Mouse (Mus musculus) cerebellum, adult 9-10 months (tissue): ENCODE data around the gene Zfp710.

Source experiments
- DNase-seq: peaks from one replicate; pipeline ENCODE4 v3.0.0; 2022

Zfp710 gene

DNA sequence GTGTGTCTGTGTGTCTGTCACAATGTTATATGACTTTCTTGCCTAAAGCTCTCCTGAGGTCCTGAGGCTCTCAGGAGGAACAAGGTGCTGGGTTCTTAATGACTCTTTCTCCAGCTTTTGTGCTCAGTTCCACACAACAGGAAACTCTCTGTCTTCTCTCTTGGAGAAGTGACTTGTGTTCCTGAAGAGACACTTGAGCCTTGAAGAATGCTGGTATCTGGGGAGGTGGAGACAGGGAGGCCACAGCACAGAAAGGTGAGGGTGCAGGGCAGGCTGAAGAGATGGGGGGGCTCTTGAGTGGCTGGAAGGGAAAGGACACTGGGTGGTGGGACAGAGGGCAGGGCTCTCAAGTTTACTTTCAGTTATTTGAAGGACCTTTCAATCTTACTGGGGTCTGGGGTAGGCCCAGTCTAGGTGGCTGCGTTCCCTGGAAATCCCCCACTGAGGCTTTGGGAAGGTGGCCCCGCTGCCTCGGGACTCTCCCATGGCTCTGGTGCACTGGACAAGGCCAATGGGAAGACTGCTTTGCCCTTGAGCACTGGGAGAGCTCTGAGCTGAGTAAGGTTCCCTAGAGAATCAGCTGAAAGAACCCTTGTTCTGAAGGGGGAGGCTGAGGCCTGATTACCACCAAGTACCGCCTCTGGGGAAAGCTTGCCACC lies 33.9 kb downstream of the Zfp710 start:
- DNase-seq, result peak; percentile 19

DNA sequence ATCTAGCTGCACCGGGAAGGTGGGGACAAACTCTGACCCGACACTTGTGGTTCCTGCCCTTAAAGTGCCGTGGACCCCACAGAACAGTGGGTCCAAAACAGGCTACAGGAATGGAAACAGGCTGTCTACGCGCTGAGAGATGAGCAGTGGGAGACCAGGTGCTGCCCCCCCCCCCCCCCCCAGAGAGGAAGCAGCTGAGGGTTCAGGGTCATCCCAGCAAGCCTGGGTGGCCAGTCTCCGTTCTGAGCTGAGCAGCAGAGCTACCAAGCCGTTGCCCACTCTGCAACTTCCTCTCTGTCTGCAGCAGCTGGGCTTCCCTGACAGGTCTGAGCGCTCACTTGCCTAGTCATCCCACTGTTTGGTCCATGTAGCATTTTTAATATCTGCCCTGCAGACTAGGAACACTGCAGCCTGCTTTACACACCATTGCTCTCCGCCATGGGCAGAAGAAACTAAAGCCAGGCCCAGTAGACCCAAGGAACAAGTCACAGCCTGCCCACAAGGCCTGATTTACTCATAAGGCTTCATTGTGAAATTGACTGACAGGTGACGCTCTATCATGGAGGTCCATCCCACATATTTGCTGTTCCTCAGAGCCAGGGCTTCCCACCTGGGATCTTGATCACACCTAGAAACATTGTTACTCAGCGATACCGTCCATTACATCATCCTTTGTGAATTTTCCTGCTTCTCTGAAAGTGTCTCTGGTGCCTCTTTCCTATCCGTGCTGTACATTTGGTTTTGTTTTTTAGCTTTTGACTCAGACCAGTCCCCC lies 34.6 kb downstream of the Zfp710 start:
- no peak for DNase-seq

- DNase-seq, result peak; percentile 43
These were observed 35.6 kb downstream of the Zfp710 start for GRCm38 (mm10) chr7:80060012-80060778.

- DNase-seq, result peak; percentile 54
These were observed 37.6 kb downstream of the Zfp710 start for GRCm38 (mm10) chr7:80062083-80062826.

DNA sequence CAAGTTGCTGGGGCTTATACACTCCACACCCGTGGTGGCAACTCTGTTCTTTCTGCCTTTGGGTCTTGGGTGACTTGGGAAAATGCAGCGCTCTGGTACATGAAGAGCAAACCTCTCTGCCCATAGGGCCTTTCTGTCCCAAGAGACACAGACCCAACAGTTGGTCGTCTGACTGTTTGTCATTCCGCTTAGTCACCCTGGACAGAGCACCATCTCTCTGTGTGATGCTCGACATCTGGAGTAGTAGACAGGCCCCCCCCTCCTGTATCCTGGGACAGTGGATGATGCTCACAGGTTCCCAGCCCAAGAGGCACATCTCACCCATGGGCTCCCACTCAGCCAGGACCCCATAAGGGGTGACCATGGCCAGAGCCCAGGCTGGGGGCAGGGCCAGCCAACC lies 38.6 kb downstream of the Zfp710 start:
- DNase-seq, result no peak

DNA sequence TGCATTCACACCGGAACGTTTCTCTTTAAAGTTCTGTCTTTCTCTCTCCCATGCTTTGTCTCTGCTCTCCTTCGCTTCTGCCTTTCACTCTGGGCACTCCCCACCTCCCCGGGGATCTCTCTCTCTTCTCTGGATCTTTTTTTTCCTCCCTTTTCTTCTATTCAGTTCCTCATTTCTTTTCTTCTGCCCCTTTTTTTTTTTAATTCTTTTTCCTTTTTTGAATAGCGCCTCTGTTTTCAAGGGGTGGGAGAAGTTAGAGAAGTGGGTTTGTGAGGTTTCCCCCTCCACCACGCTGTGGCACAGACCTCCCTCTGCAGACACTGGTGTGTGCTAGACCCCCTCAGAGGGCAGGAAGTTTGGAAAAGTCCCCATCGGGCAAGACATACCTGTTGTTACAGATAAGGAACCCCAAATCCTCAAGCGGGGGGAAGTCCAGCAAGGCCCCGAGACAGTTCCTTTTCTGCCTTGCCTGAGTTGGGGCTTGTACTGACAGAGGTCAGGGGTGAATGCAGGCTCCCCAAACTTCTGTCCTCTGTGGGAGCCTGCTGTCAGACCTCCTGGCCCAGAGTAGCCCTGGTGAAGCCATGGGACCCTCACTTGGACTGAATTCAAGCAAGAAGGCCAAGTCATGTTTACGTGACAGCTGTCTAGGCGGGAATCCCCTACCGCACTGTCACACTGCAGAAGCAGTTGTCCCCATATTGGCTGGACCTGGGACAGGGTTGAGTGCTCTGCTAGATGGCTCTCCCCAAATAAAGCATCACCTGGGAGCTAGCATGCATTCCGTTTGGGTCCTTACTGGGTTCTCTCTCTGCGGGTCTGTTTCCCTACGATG lies 39.5 kb downstream of the Zfp710 start:
- no peak for DNase-seq

DNA sequence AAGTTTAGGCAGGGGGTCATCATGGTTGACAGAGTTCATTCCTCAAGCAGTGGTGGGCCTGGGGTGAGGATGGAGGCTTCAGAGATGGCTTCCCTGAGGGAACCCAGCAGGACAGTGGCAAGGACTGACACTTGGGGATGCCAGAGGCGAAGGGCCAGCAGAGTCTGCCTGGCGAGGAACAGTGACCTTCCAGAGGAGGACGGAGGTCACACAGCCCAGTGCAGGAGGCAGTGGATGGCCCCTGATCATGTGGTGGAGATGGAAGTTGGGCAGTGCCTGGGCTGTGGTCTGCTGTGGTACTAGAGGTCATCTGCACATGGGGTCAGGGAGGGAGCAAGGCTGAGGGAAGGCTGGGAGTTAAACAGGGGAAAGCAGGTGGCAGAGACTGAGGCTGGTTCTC lies 40.6 kb downstream of the Zfp710 start:
- DNase-seq, result no peak

- no peak for DNase-seq
These were observed 42.3 kb downstream of the Zfp710 start for GRCm38 (mm10) chr7:80066675-80067455.

GRCm38 (mm10) chr7:80068341-80068740 lies 43.7 kb downstream of the Zfp710 start:
- DNase-seq, result no peak

- DNase-seq, result no peak
These were observed 45.2 kb downstream of the Zfp710 start for GRCm38 (mm10) chr7:80069615-80070327.

DNA sequence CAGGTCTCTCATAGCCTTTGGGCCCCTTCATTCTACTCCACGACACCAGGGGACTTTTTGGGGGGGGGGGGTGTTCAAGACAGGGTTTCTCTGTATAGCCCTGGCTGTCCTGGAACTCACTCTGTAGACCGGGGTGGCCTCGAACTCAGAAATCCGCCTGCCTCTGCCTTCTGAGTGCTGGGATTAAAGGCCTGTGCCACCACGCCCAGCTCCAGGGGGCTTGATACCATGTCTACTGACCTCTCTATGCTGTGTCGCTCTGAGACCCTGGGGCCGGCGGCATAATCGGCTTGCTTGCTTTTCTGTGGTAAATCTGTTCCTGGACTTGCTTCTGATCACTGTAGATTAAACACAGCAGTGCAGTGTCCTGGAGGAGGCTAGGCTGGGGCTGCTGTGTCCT lies 46.6 kb downstream of the Zfp710 start:
- DNase-seq, result no peak

DNA sequence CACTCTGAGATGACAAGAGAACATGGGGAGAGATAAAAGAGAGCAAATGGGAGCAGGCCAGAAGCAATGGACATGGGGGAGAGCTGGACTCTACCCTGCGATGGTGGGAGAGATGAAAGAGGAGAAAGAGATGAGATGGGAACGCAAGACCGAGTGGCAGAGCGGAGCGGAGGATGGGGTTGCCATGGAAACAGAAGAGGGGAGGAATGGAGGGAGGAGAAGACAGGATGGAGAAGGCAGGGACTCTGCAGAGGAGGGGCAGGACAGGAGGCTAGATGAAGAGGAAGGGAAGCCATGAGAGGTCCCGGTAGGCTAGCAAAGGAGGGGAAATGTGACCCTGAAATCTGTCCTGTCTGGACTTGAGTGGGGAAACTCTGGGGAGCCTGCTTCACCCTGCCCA lies 47.7 kb downstream of the Zfp710 start:
- no peak for DNase-seq

DNA sequence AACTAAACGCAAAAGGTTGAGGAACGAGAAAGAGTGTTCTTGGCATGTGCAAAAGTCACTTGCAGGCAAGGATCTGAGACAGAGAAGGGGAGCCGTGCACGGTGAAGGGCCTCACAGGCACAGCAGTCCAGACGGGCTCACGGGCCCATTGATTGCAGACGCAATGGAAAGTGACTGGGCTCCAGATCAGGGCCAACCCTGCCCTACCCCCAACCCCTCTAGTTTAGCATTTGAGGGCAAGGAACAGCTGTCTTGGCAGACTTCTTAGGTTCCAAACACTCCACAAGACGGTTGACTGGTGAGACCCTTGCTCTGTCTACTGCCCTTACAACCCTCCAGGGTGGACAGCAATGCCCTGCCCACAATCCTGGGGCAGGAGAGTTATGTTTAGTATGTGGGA lies 48.9 kb downstream of the Zfp710 start:
- no peak for DNase-seq

DNA sequence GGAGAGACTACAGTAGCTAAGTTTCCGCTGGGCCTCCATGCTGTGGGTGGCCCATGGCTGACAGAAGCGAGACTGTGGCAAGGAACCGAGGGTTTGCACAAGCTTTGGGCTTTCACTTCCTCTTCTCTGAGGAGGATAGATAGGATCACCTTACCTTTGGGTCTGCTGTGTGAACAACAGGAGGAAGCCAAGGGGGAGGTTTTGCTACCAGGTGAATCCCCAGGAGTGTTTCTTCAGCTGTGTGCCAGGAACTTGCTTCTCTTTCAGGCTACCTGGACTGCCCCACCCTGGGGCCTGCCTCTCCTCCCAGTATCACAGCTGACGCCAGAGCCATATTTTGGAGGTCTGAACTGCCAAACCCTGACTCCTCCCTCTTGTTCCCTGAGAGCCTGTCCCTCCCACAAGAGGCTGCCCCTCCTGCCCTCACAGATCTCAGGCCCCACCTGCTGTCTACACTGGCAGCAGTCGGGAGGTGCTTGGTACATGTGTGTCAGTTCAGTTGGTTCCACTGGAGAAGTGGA lies 50.4 kb downstream of the Zfp710 start:
- DNase-seq, result no peak

DNA sequence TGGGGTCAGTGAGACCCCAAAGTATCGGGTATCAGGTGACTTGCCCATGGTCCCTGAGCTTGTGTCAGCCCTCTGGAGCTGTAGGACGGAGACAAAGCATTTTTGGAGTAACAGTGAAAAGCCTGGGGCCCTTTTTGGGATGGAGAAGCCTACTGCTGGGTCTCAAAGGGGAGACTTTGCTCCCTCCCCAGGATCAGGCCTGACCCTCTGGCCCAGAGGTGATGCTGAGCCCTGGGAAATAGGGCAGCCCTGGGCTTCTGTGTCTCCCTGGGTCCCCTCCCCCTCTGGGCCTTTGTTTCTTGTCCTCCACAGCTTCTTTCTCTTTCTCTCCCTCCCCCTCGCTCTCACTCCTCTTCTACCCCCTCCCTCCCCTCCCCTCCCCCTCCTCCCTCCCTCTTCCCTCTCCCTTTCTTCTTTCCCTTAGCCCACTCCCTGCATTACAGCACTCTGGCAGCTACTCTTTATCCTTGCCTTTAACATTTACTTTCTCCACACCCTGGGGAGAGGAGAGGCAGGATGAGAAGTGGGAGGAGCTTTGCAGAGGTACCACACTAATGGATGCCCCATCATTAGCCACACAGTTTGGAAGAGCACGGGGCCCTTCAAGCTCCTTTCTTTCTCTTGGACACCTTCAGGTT lies 51.5 kb downstream of the Zfp710 start:
- no peak for DNase-seq

- DNase-seq, result no peak
These were observed 52.5 kb downstream of the Zfp710 start for GRCm38 (mm10) chr7:80076961-80077716.

DNA sequence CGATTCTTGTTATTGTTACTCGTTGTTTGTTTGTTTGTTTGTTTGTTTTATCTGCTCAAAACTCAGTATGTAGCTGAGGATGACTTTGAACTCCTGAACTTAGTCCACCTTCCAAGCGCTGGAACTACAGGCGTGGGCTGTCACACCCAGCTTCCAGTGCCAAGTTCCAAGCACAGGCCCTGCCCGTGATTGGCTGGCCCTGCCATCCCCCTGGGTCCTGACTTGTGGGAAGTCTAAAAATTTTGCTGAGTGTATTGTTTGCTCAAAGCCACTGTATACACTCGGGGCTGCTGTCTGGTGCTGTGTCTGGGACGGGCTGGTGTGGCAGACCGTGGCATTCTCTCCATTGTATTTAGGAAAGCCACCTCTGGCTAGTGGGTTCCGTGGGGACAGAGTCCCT lies 53.2 kb downstream of the Zfp710 start:
- DNase-seq, result no peak

GRCm38 (mm10) chr7:80078792-80079301 lies 54.2 kb downstream of the Zfp710 start:
- DNase-seq, result peak; percentile 90
